Mouse (Mus musculus) E14TG2a.4 (cell line): ENCODE measurements around the gene Pgc.

ENCODE experiments used
- CTCF ChIP-seq: conservative IDR thresholded peaks from 2 replicates; pipeline ENCODE4 v1.5.1; 2014; ENCODE audit warnings: low read length
- NANOG ChIP-seq: IDR thresholded peaks from 2 replicates; pipeline ENCODE4 v1.6.1; 2014; ENCODE audit warnings: borderline replicate concordance, low read length, mixed read lengths
- POU5F1 ChIP-seq: IDR thresholded peaks from 2 replicates; pipeline ENCODE4 v1.6.1; 2014; ENCODE audit warnings: low read length, borderline replicate concordance

DNA sequence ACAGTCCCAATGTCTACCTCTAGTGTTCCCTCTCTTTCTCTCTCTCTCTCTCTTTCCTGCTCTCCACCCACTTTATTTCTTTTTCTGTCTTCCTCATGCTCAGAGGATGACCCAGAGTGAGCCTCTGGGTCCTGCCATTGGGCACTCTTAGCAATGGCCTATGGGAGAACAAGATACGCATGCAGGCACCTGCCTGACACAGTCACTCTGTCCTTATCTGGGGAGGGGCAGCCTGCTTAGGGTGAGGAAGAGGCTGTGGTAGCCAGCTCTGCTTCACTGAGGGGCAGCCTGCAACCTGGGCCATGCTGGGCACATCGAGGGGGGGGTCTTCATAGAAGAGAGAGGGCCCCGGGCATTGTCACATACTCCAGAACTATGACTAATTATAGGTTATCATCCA, 23.0 kb downstream of the Pgc start:
- TF ChIP-seq CTCF (no peak), NANOG (no peak), POU5F1 (no peak)
